Mouse (Mus musculus) cerebellum, adult 2 months (tissue): ENCODE results near the gene Cck.
A peak's percentile ranks its signal among the peaks of the same experiment; 100 is the strongest.

Experiments
- CTCF ChIP-seq: fragments of 200-500 bp; IDR thresholded peaks from 2 replicates; pipeline ENCODE4 v1.5.1; 2011; ENCODE audit warnings: low read depth, mild to moderate bottlenecking, control low read depth, low read length, moderate library complexity, borderline replicate concordance; ENCODE audit not compliant: insufficient read depth
- POLR2A ChIP-seq: fragments of 200-500 bp; IDR thresholded peaks from 2 replicates; pipeline ENCODE4 v1.6.1; 2011; ENCODE audit warnings: low read length, control low read depth, borderline replicate concordance; ENCODE audit not compliant: insufficient read depth

DNA sequence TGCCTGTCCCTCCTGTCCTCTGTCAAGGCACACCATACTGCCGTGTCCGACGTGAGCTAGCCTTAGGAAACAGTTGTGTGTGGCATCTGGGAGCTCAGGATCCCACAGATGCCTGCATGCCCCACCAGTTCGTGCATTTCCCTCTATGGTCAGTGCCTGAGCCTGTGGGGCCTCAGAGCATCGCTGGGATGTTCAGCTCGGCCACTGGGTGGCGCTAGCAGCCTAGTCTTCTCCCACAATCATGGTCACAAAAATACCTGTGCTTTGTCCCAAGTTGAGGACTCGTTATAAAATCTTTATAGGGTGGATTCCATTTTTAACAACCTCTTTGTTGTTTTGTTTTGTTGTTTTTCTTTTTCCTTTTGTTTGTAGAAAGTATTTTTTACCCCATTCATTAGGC is 37.0 kb downstream of the Cck start:
- TF ChIP-seq CTCF (peak; percentile 90), POLR2A (no peak)
